In genomic region chr5:43994981-43995380, GRCm38 (mm10) we compare ENCODE assay signal across 26 mouse cellular contexts. TPM values are rescaled to one million over a fixed set of nuclear protein-coding genes. Genes with fewer than 3 reads are reported as not detected.
DNase-seq lines count a peak whose midpoint lies in the region; ATAC-seq and TF ChIP-seq lines count a peak whose summit lies in the region.
"Had no signal": no experiment of that assay in that cellular context is flagged by ENCODE, and none has a peak within 500 bp of the region (broad histone marks: within the 10 kb centered on the region; RNA-seq: fewer than 3 reads in every experiment).

No protein-coding gene starts in this region.

- no peaks in the 10 kb centered on the region for H3K9me3 ChIP-seq in CH12.LX (replicated peaks; ENCODE audit: low read length)
- H3K9me3 ChIP-seq in neural tube, embryonic 15.5 days (replicated peaks) = no peaks in the 10 kb centered on the region
- no peaks in the 10 kb centered on the region for H3K9me3 ChIP-seq in stomach, postnatal 0 days (ENCODE audit: control insufficient read depth, low read length)
- H3K9me3 ChIP-seq: embryonic facial prominence, embryonic 13.5 days; embryonic facial prominence, embryonic 15.5 days; forebrain, embryonic 10.5 days; forebrain, embryonic 12.5 days had no signal

- dilution Hi-C loops in CH12.LX (cut with MboI; ENCODE audit: extremely low pct_ligation_motif_present, extremely low pct_unique_long_range_greater_than_20kb, low sequenced_read_pairs) = no loop called here

- H3K27ac ChIP-seq in spleen, adult 2 months (ENCODE audit: insufficient read depth, low read length) = no peak overlapping the region
- no peak overlapping the region for H3K27ac ChIP-seq in CH12.LX (ENCODE audit: insufficient read depth, low read depth)
- no peak overlapping the region for H3K27ac ChIP-seq in neural tube, embryonic 15.5 days (replicated peaks)
- H3K27ac ChIP-seq in stomach, postnatal 0 days (replicated peaks) = no peak overlapping the region
- H3K27ac ChIP-seq: embryonic facial prominence, embryonic 13.5 days; embryonic facial prominence, embryonic 15.5 days; forebrain, embryonic 10.5 days; forebrain, embryonic 12.5 days had no signal

- TF ChIP-seq RAD21 in CH12.LX (IDR thresholded peaks at IDR 0.05; ENCODE audit: low read depth, low read length) = no peak

- ATAC-seq in neural tube, embryonic 15.5 days (ENCODE audit: low FRiP score) = no peak
- no peak for ATAC-seq in stomach, postnatal 0 days (ENCODE audit: low FRiP score, low TSS enrichment)
- ATAC-seq: CD4-positive, CD25-positive, alpha-beta regulatory T cell, adult 4 months; forebrain, embryonic 14.5 days; forebrain, embryonic 16.5 days had no signal

- H3K27me3 ChIP-seq in spleen, adult 2 months (ENCODE audit: control insufficient read depth, insufficient read depth, low read length) = no peaks in the 10 kb centered on the region
- H3K27me3 ChIP-seq in CH12.LX (replicated peaks) = no peaks in the 10 kb centered on the region
- H3K27me3 ChIP-seq in neural tube, embryonic 15.5 days (replicated peaks) = no peaks in the 10 kb centered on the region
- H3K27me3 ChIP-seq in stomach, postnatal 0 days (ENCODE audit: control insufficient read depth, insufficient read depth, low read length) = no peaks in the 10 kb centered on the region
- H3K27me3 ChIP-seq: embryonic facial prominence, embryonic 13.5 days; embryonic facial prominence, embryonic 15.5 days; forebrain, embryonic 12.5 days had no signal

- H3K4me1 ChIP-seq in spleen, adult 2 months (ENCODE audit: control insufficient read depth, insufficient read depth, insufficient read length) = peaks cover 3% of the 10 kb centered on the region; the same call in 1 of the 2 replicates
- peaks cover 6 to 11% of the 10 kb centered on the region in 2 experiments; a peak in 3 of 4 replicates for H3K4me1 ChIP-seq in CH12.LX (ENCODE audit: control insufficient read depth in 1 of 2, insufficient read depth in 2 of 2)
- no peaks in the 10 kb centered on the region for H3K4me1 ChIP-seq in neural tube, embryonic 15.5 days
- no peaks in the 10 kb centered on the region for H3K4me1 ChIP-seq in stomach, postnatal 0 days (replicated peaks; ENCODE audit: control insufficient read depth, insufficient read depth)
- H3K4me1 ChIP-seq: embryonic facial prominence, embryonic 13.5 days; embryonic facial prominence, embryonic 15.5 days; forebrain, embryonic 10.5 days; forebrain, embryonic 12.5 days had no signal

- H3K36me3 ChIP-seq in spleen, adult 2 months (ENCODE audit: control insufficient read depth, insufficient read depth, low read length) = no peaks in the 10 kb centered on the region
- no peaks in the 10 kb centered on the region for H3K36me3 ChIP-seq in CH12.LX (replicated peaks in 1 of 2; ENCODE audit: control insufficient read depth in 1 of 2, insufficient read depth in 1 of 2, low read length in 1 of 2)
- no peaks in the 10 kb centered on the region for H3K36me3 ChIP-seq in neural tube, embryonic 15.5 days
- no peaks in the 10 kb centered on the region for H3K36me3 ChIP-seq in stomach, postnatal 0 days (ENCODE audit: control insufficient read depth, insufficient read depth, low read length)
- H3K36me3 ChIP-seq: embryonic facial prominence, embryonic 15.5 days had no signal

- H3K79me2 ChIP-seq in CH12.LX (replicated peaks; ENCODE audit: control insufficient read depth, extremely low read depth, insufficient read depth, poor library complexity, severe bottlenecking) = no peaks in the 10 kb centered on the region

- H3K4me2 ChIP-seq in CH12.LX (ENCODE audit: insufficient read depth, low read depth, poor library complexity, severe bottlenecking) = no peak overlapping the region
- H3K4me2 ChIP-seq in neural tube, embryonic 15.5 days = no peak overlapping the region
- no peak overlapping the region for H3K4me2 ChIP-seq in stomach, postnatal 0 days (replicated peaks; ENCODE audit: low read depth)
- H3K4me2 ChIP-seq: embryonic facial prominence, embryonic 13.5 days; embryonic facial prominence, embryonic 15.5 days; forebrain, embryonic 12.5 days had no signal

- H3K4me3 ChIP-seq in spleen, adult 2 months (ENCODE audit: extremely low read depth, insufficient read depth, insufficient read length) = no peak overlapping the region
- H3K4me3 ChIP-seq in CH12.LX (replicated peaks in 1 of 3; ENCODE audit: low read depth in 2 of 3, low read length in 2 of 3, poor library complexity in 1 of 3) = no peak overlapping the region
- H3K4me3 ChIP-seq in neural tube, embryonic 15.5 days (replicated peaks) = no peak overlapping the region
- H3K4me3 ChIP-seq in stomach, postnatal 0 days (ENCODE audit: low read depth, low read length) = no peak overlapping the region
- H3K4me3 ChIP-seq: embryonic facial prominence, embryonic 13.5 days; embryonic facial prominence, embryonic 15.5 days; erythroblast, embryonic 14.5 days; forebrain, embryonic 10.5 days; forebrain, embryonic 12.5 days had no signal

- TF ChIP-seq POLR2A in spleen, adult 2 months (IDR thresholded peaks at IDR 0.05; ENCODE audit: low read depth, low read length) = no peak
- no peak for TF ChIP-seq POLR2A in CH12.LX (IDR thresholded peaks at IDR 0.05; ENCODE audit: low read depth, low read length)

- peak; percentile 11 to 18 for DNase-seq in spleen, adult 2 months (ENCODE audit: low read depth in 1 of 2, low spot score in 2 of 2)
- no peak for DNase-seq in spleen, postnatal 10 days (ENCODE audit: low spot score in 2 of 2)
- DNase-seq in A20 (ENCODE audit: low read depth, low spot score) (peak; percentile 24), CH12.LX (ENCODE audit: extremely low read depth) (peak; percentile 27)
- no peak for DNase-seq in stomach, postnatal 0 days (ENCODE audit: low spot score)
- DNase-seq: adrenal gland, adult 2 months; adrenal gland, postnatal 10 days; adrenal gland, postnatal 25 days; cerebellum, adult 11 months; cerebellum, adult 18-20 months; cerebellum, adult 8-10 months; cerebellum, adult 9-11 months; cerebellum, postnatal 14 days; cerebellum, postnatal 36 days; embryo, embryonic 11 days had no signal

- WGBS in spleen, adult 2 months = 33% methylated on average over 2 of the region's 2 CpGs
- 92% methylated on average over 2 of the region's 2 CpGs for WGBS in neural tube, embryonic 15.5 days
- 77% methylated on average over 2 of the region's 2 CpGs for WGBS in stomach, postnatal 0 days

- TF ChIP-seq CTCF in spleen, adult 2 months (IDR thresholded peaks at IDR 0.05; ENCODE audit: extremely low read depth, insufficient read depth, insufficient read length, insufficient replicate concordance) = no peak
- no peak for TF ChIP-seq CTCF in CH12.LX (conservative IDR thresholded peaks at IDR 0.05 in 1 of 2, IDR thresholded peaks at IDR 0.05 in 1 of 2; ENCODE audit: low read depth in 2 of 2, low read length in 2 of 2)
- no peak for TF ChIP-seq CTCF in stomach, postnatal 0 days (IDR thresholded peaks at IDR 0.05; ENCODE audit: low read depth)

- in situ Hi-C loops in CH12.LX (cut with MboI; ENCODE audit: low pct_ligation_motif_present, low pct_unique_long_range_greater_than_20kb, low sequenced_read_pairs) = loop anchor here (5.0 kb wide), 1 partner anchor 103 kb away; no protein-coding TSS in a partner anchor

- no peak overlapping the region for H3K9ac ChIP-seq in CH12.LX (ENCODE audit: insufficient read depth, low read depth)
- H3K9ac ChIP-seq in neural tube, embryonic 15.5 days (replicated peaks) = no peak overlapping the region
- H3K9ac ChIP-seq in stomach, postnatal 0 days (ENCODE audit: low read length) = no peak overlapping the region
- H3K9ac ChIP-seq: embryonic facial prominence, embryonic 13.5 days; embryonic facial prominence, embryonic 15.5 days; forebrain, embryonic 12.5 days had no signal

- no peak for TF ChIP-seq EP300 in CH12.LX (IDR thresholded peaks at IDR 0.05; ENCODE audit: low read length)
- TF ChIP-seq EP300 in stomach, postnatal 0 days (optimal IDR thresholded peaks at IDR 0.05) = no peak

TF ChIP-seq in CH12.LX, 34 proteins besides CTCF, POLR2A, EP300 and RAD21:
- TF ChIP-seq ELF1 (IDR thresholded peaks at IDR 0.05; ENCODE audit: low read depth, low read length) (no peak), MXI1 (IDR thresholded peaks at IDR 0.05; ENCODE audit: low read depth, low read length) (no peak), BHLHE40 (IDR thresholded peaks at IDR 0.05; ENCODE audit: low read depth, low read length) (no peak), ZKSCAN1 (IDR thresholded peaks at IDR 0.05; ENCODE audit: borderline replicate concordance, low read depth, low read length) (no peak), MAZ (IDR thresholded peaks at IDR 0.05; ENCODE audit: low read depth, low read length) (no peak), ETS1 (conservative IDR thresholded peaks at IDR 0.05; ENCODE audit: low read depth, low read length) (peak; percentile 25; the same call in 1 of the 2 replicates)

RNA-seq across cellular contexts. Expression of gene Fgfbp1, which starts 13.4 kb away (rescaled TPM):
- not detected in 2 replicates for polyA plus RNA-seq in spleen, adult 2 months (2012; rRNA removed)
- total RNA-seq in CH12.LX (2012; rRNA removed) (not detected in 2 replicates), CH12.LX (2014; rRNA removed) (not detected in 2 replicates)
- polyA plus RNA-seq in CH12.LX (2012; ENCODE audit: insufficient read length, low read depth) = not detected in 2 replicates
- 6.9 and 16.0 TPM in 2 replicates for polyA plus RNA-seq in neural tube, embryonic 15.5 days (2015; fragmentation: Nextera tagmentation; extraction: Ambion mirVana)
- polyA plus RNA-seq in stomach, postnatal 0 days (2015; fragmentation: Nextera tagmentation; extraction: Ambion mirVana) = 312 and 346 TPM in 2 replicates
- total RNA-seq: adrenal gland, adult 2 months; adrenal gland, postnatal 10 days; adrenal gland, postnatal 25 days; common myeloid progenitor, adult 5-6 weeks; MEL had no signal
- polyA plus RNA-seq: adrenal gland, adult 2 months; CD4-positive, CD25-positive, alpha-beta regulatory T cell, adult 4 months; erythroblast, embryonic 14.5 days had no signal

Comparison
In these comparisons a context has a peak if more than half of its experiments do, and no peak if none do; other contexts are left out.
1. DNase-seq: peak in spleen, adult 2 months (2 of 2), A20 (single experiment) and CH12.LX (single experiment); none in spleen, postnatal 10 days (0 of 2) and stomach, postnatal 0 days (single experiment).
2. RNA of gene Fgfbp1, which starts 13.4 kb away (polyA plus RNA-seq): 312 to 346 TPM in stomach, postnatal 0 days; 6.9 to 16.0 TPM in neural tube, embryonic 15.5 days, not detected in spleen, adult 2 months and not detected in CH12.LX; every median in the first group is over 10 times any median in the second.